Mouse (Mus musculus): Measurements from ENCODE around the gene Neu1.

The Neu1 gene

GRCm38 (mm10) chr17:34972069-34972749, 41.2 kb downstream of the Neu1 start, which contains the start of the genes Hspa1a and Hspa1l:
Gene Hspa1a (minus strand): TSS chr17:34972156.
Gene Hspa1l (plus strand): TSS chr17:34972703.
- peak; percentile 76 for DNase-seq

GRCm38 (mm10) chr17:34975581-34976492, 44.8 kb downstream of the Neu1 start:
- DNase-seq, result no peak

DNA sequence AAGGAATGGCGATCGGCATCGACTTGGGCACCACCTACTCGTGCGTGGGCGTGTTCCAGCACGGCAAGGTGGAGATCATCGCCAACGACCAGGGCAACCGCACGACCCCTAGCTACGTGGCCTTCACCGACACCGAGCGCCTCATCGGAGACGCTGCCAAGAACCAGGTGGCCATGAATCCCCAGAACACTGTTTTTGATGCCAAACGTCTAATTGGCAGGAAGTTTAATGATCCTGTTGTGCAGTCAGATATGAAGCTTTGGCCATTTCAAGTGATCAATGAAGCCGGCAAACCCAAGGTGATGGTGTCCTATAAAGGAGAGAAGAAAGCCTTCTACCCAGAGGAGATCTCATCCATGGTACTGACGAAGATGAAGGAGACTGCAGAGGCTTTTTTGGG, 45.9 kb downstream of the Neu1 start:
- no peak for DNase-seq

DNA sequence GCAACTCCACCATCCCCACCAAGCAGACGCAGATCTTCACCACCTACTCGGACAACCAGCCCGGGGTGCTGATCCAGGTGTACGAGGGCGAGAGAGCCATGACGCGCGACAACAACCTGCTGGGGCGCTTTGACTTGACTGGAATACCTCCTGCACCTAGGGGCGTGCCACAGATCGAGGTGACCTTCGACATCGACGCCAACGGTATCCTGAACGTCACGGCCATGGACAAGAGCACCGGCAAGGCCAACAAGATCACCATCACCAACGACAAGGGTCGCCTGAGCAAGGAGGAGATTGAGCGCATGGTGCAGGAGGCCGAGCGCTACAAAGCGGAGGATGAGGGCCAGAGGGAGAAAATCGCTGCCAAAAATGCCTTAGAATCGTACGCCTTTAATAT, 47.2 kb downstream of the Neu1 start:
- no peak for DNase-seq

DNA sequence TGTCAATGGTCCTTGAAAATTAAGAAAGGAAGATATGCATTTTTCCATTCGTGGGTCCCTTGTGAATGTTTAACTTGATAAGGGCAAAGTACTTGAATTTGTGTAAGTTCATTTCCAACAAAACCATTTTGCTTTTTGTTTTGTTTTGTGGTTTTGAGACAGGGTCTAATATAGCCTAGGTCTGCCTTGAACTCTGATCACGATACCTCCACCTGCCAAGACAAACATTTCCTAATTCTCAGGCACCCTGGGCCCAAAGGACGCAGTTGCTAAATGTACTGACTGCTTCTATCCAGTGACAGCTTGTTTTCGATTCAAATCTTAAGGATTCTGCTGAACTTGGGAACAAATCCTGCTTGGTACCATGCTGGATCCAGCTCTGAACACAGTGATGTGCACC, 48.6 kb downstream of the Neu1 start:
- no peak for DNase-seq

DNA sequence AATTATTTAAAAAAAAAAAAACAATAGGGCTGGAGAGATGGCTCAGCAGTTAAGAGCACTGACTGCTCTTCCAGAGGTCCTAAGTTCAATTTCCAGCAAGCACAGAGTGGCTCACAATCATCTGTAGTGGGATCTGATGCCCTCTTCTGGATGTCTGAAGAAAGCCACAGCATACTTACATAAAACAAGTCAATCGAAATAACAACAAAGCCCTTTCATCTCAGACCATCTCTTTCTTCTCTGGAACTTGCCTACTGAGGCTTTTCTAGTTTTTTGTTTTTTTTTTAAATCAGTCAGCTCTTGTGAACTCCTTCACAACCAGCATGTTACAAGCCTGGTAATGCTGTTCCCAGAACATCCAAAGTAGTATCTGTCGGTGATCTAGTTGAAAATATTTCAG, 49.6 kb downstream of the Neu1 start:
- no peak for DNase-seq

- DNase-seq, result peak; percentile 87
Measured at GRCm38 (mm10) chr17:34981690-34982180, 50.7 kb downstream of the Neu1 start, which contains the start of gene Lsm2. Gene Lsm2 (plus strand): TSS chr17:34981862.

- no peak for DNase-seq
Measured at GRCm38 (mm10) chr17:34982328-34982727, 51.3 kb downstream of the Neu1 start.

- no peak for DNase-seq
Measured at GRCm38 (mm10) chr17:34984218-34984617, 53.2 kb downstream of the Neu1 start.
